Mouse (Mus musculus): ENCODE measurements around the gene Hk2. TPM values are rescaled to one million over a fixed set of nuclear protein-coding genes. Genes with fewer than 3 reads are reported as not detected.
A peak's percentile ranks its signal among the peaks of the same experiment; 100 is the strongest.

Hk2 gene
- polyA plus RNA-seq, 1 experiment from 2014 or later: 11.8 TPM

GRCm38 (mm10) chr6:82751791-82752190 is 22.5 kb downstream of the Hk2 start:
- Histone ChIP-seq H3K4me1 (no peaks in the 10 kb centered on the region), H3K27me3 (no peaks in the 10 kb centered on the region), H3K4me2 (replicated peaks) (no peak overlapping the region), H3K27ac (no peak overlapping the region), H3K9me3 (replicated peaks) (no peaks in the 10 kb centered on the region), H3K4me3 (no peak overlapping the region), H3K9ac (no peak overlapping the region), H3K36me3 (0 out of 2 replicates have a peak, but pooled peaks cover 4% of the 10 kb centered on the region)
- no peak for ATAC-seq (ENCODE audit: low FRiP score)
- 97% methylated on average over 7 of the region's 7 CpGs for WGBS

GRCm38 (mm10) chr6:82751031-82751430 is 23.2 kb downstream of the Hk2 start:
- no peak for ATAC-seq (ENCODE audit: low FRiP score)

GRCm38 (mm10) chr6:82750063-82750462 is 24.2 kb downstream of the Hk2 start:
- H3K9ac ChIP-seq: no peak overlapping the region
- WGBS: 60% methylated on average over 2 of the region's 2 CpGs
- 0 out of 2 replicates have a peak, but pooled peaks cover 4% of the 10 kb centered on the region for H3K36me3 ChIP-seq
- H3K4me1 ChIP-seq: no peaks in the 10 kb centered on the region
- no peak overlapping the region for H3K27ac ChIP-seq
- no peak for ATAC-seq (ENCODE audit: low FRiP score)
- H3K9me3 ChIP-seq (replicated peaks): no peaks in the 10 kb centered on the region
- H3K4me2 ChIP-seq (replicated peaks): no peak overlapping the region
- H3K27me3 ChIP-seq: no peaks in the 10 kb centered on the region
- H3K4me3 ChIP-seq: no peak overlapping the region

More at GRCm38 (mm10) chr6:82751031-82751430, 23.2 kb downstream of the Hk2 start:
- Histone ChIP-seq H3K4me2 (replicated peaks) (no peak overlapping the region), H3K4me3 (no peak overlapping the region), H3K9me3 (replicated peaks) (no peaks in the 10 kb centered on the region), H3K27ac (no peak overlapping the region), H3K36me3 (0 out of 2 replicates have a peak, but pooled peaks cover 4% of the 10 kb centered on the region), H3K27me3 (no peaks in the 10 kb centered on the region), H3K9ac (no peak overlapping the region), H3K4me1 (no peaks in the 10 kb centered on the region)
- WGBS: 88% methylated on average over 11 of the region's 11 CpGs

GRCm38 (mm10) chr6:82748106-82748672 is 26.1 kb downstream of the Hk2 start:
- H3K4me3 ChIP-seq: no peak overlapping the region
- WGBS: 97% methylated on average over 9 of the region's 9 CpGs
- no peak overlapping the region for H3K9ac ChIP-seq
- H3K9me3 ChIP-seq (replicated peaks): no peaks in the 10 kb centered on the region
- H3K4me2 ChIP-seq (replicated peaks): no peak overlapping the region
- no peak overlapping the region for H3K27ac ChIP-seq
- H3K36me3 ChIP-seq: peaks cover 9% of the 10 kb centered on the region; the same call in 1 of the 2 replicates
- H3K27me3 ChIP-seq: no peaks in the 10 kb centered on the region
- no peaks in the 10 kb centered on the region for H3K4me1 ChIP-seq
- ATAC-seq (ENCODE audit: low FRiP score): no peak

- Histone ChIP-seq H3K4me3 (no peak overlapping the region), H3K36me3 (peaks cover 15% of the 10 kb centered on the region; the same call in 1 of the 2 replicates), H3K27ac (no peak overlapping the region), H3K9me3 (replicated peaks) (no peaks in the 10 kb centered on the region), H3K27me3 (no peaks in the 10 kb centered on the region), H3K4me2 (replicated peaks) (no peak overlapping the region), H3K4me1 (no peaks in the 10 kb centered on the region), H3K9ac (no peak overlapping the region)
- WGBS: 79% methylated on average over 5 of the region's 5 CpGs
- no peak for ATAC-seq (ENCODE audit: low FRiP score)
Measured at GRCm38 (mm10) chr6:82747085-82747484, 27.2 kb downstream of the Hk2 start.

GRCm38 (mm10) chr6:82744553-82744952 is 29.7 kb downstream of the Hk2 start:
- no peak for ATAC-seq (ENCODE audit: low FRiP score)
- Histone ChIP-seq H3K9ac (no peak overlapping the region), H3K4me1 (no peaks in the 10 kb centered on the region), H3K4me2 (replicated peaks) (no peak overlapping the region), H3K9me3 (replicated peaks) (no peaks in the 10 kb centered on the region), H3K4me3 (no peak overlapping the region), H3K27me3 (no peaks in the 10 kb centered on the region), H3K27ac (no peak overlapping the region), H3K36me3 (peaks cover 15% of the 10 kb centered on the region; the same call in 1 of the 2 replicates)
- WGBS: 89% methylated on average over 9 of the region's 9 CpGs

GRCm38 (mm10) chr6:82741518-82741880 is 32.8 kb downstream of the Hk2 start:
- Histone ChIP-seq H3K9me3 (replicated peaks) (no peaks in the 10 kb centered on the region), H3K27me3 (no peaks in the 10 kb centered on the region), H3K9ac (no peak overlapping the region), H3K36me3 (peaks cover 16% of the 10 kb centered on the region), H3K4me1 (no peaks in the 10 kb centered on the region), H3K4me3 (no peak overlapping the region), H3K27ac (no peak overlapping the region), H3K4me2 (replicated peaks) (no peak overlapping the region)
- no peak for ATAC-seq (ENCODE audit: low FRiP score)
- WGBS: 84% methylated on average over 5 of the region's 5 CpGs

GRCm38 (mm10) chr6:82740868-82741517 is 33.3 kb downstream of the Hk2 start:
- H3K4me3 ChIP-seq: no peak overlapping the region
- no peaks in the 10 kb centered on the region for H3K27me3 ChIP-seq
- 77% methylated on average over 8 of the region's 8 CpGs for WGBS
- H3K4me2 ChIP-seq (replicated peaks): no peak overlapping the region
- no peaks in the 10 kb centered on the region for H3K9me3 ChIP-seq (replicated peaks)
- peaks cover 16% of the 10 kb centered on the region for H3K36me3 ChIP-seq
- H3K9ac ChIP-seq: no peak overlapping the region
- no peak for ATAC-seq (ENCODE audit: low FRiP score)
- H3K4me1 ChIP-seq: no peaks in the 10 kb centered on the region
- H3K27ac ChIP-seq: no peak overlapping the region

- Histone ChIP-seq H3K27ac (no peak overlapping the region), H3K9ac (no peak overlapping the region), H3K9me3 (replicated peaks) (no peaks in the 10 kb centered on the region), H3K4me2 (replicated peaks) (no peak overlapping the region), H3K36me3 (peaks cover 16% of the 10 kb centered on the region), H3K27me3 (no peaks in the 10 kb centered on the region), H3K4me3 (no peak overlapping the region), H3K4me1 (no peaks in the 10 kb centered on the region)
- peak; percentile 57; the same call in 1 of the 2 replicates for ATAC-seq (ENCODE audit: low FRiP score)
- 38% methylated on average over 6 of the region's 6 CpGs for WGBS
Measured at GRCm38 (mm10) chr6:82740269-82740668, 34.0 kb downstream of the Hk2 start.

GRCm38 (mm10) chr6:82737634-82738540 is 36.4 kb downstream of the Hk2 start:
- Histone ChIP-seq H3K4me1 (no peaks in the 10 kb centered on the region), H3K9ac (no peak overlapping the region; the same call in 1 of the 2 replicates), H3K27ac (no peak overlapping the region), H3K4me2 (replicated peaks) (no peak overlapping the region), H3K9me3 (replicated peaks) (no peaks in the 10 kb centered on the region), H3K36me3 (peaks cover 8% of the 10 kb centered on the region), H3K4me3 (no peak overlapping the region), H3K27me3 (no peaks in the 10 kb centered on the region)
- 94% methylated on average over 27 of the region's 27 CpGs for WGBS
- no peak for ATAC-seq (ENCODE audit: low FRiP score)

- no peak for ATAC-seq (ENCODE audit: low FRiP score)
- H3K27me3 ChIP-seq: no peaks in the 10 kb centered on the region
- H3K9me3 ChIP-seq (replicated peaks): no peaks in the 10 kb centered on the region
- no peak overlapping the region for H3K4me2 ChIP-seq (replicated peaks)
- H3K4me1 ChIP-seq: no peaks in the 10 kb centered on the region
- peaks cover 5% of the 10 kb centered on the region for H3K36me3 ChIP-seq
- no peak overlapping the region for H3K4me3 ChIP-seq
- 79% methylated on average over 25 of the region's 25 CpGs for whole genome bisulfite sequencing
- H3K9ac ChIP-seq: no peak overlapping the region
- H3K27ac ChIP-seq: no peak overlapping the region
Measured at GRCm38 (mm10) chr6:82736626-82737600, 37.3 kb downstream of the Hk2 start.

All from hindbrain, embryonic 12.5 days (tissue).